Mouse (Mus musculus) kidney, embryonic 16.5 days (tissue): ENCODE measurements around the gene Nudt15. TPM values are rescaled to one million over a fixed set of nuclear protein-coding genes. Genes with fewer than 3 reads are reported as not detected.

Experiments
- ATAC-seq: fragments of 200-750 bp; cut with Nextera tagmentation; 2 replicates; pipeline ENCODE4 v1.8.0; 2017; ENCODE audit warnings: moderate TSS enrichment; ENCODE audit not compliant: low FRiP score, low TSS enrichment
- H3K27ac ChIP-seq: fragments of 300-500 bp; sonication (generic); 2 replicates; pipeline ENCODE4 v1.5.1; 2014; ENCODE audit warnings: low read length
- H3K27me3 ChIP-seq: fragments of 300-500 bp; sonication (generic); 2 replicates; pipeline ENCODE4 v1.6.1; 2014; ENCODE audit warnings: low read length, control low read depth, mixed read lengths; ENCODE audit not compliant: insufficient read depth
- H3K36me3 ChIP-seq: fragments of 300-500 bp; sonication (generic); 2 replicates; pipeline ENCODE4 v1.6.1; 2014; ENCODE audit warnings: low read length, control low read depth, mixed read lengths; ENCODE audit not compliant: insufficient read depth
- H3K4me1 ChIP-seq: fragments of 300-500 bp; sonication (generic); 2 replicates; pipeline ENCODE4 v1.6.1; 2014; ENCODE audit warnings: low read length, control low read depth, mixed read lengths; ENCODE audit not compliant: insufficient read depth
- H3K4me2 ChIP-seq: fragments of 300-500 bp; sonication (generic); replicated peaks from 2 replicates; pipeline ENCODE4 v1.6.1; 2014; ENCODE audit warnings: low read depth, low read length
- H3K4me3 ChIP-seq: fragments of 300-500 bp; sonication (generic); 2 replicates; pipeline ENCODE4 v1.5.1; 2014; ENCODE audit warnings: mild to moderate bottlenecking, low read length
- H3K9ac ChIP-seq: fragments of 300-500 bp; sonication (generic); replicated peaks from 2 replicates; pipeline ENCODE4 v1.6.1; 2014; ENCODE audit warnings: low read length
- H3K9me3 ChIP-seq: fragments of 300-500 bp; sonication (generic); 2 replicates; pipeline ENCODE4 v1.6.1; 2016; ENCODE audit warnings: low read length, control low read depth
- WGBS: fragments of 180-500 bp; shearing (Covaris S2); extraction: QIAGEN DNeasy Blood & Tissue Kit; methylation state at CpG from one replicate; pipeline ENCODE4 v1.1.7; 2014; 5-methylcytosine and 5-hydroxymethylcytosine counted together
- polyA plus RNA-seq: library from polyadenylated mRNA; unstranded; fragments of >200 nt; fragmentation: Nextera tagmentation; extraction: Ambion mirVana; gene quantifications from 2 replicates; pipeline ENCODE4 v1.2.1, GENCODE M21; 2015

Nudt15 gene
- polyA plus RNA-seq, 1 experiment from 2014 or later = 9.5 TPM

GRCm38 (mm10) chr14:73509765-73510423 is 38.1 kb downstream of the Nudt15 start, which contains the start of gene Med4:
Gene Med4, plus strand, starts transcription at chr14:73510025.
- peak within 1 kb of the TSS; percentile 86 for H3K9ac ChIP-seq
- H3K36me3 ChIP-seq = peaks cover 6% of the 10 kb centered on the region
- under 1% methylated on average over 41 of the region's 41 CpGs for WGBS
- no peaks in the 10 kb centered on the region for H3K27me3 ChIP-seq
- no peaks in the 10 kb centered on the region for H3K9me3 ChIP-seq
- H3K4me1 ChIP-seq = peaks cover 8% of the 10 kb centered on the region
- peak; percentile 96 for ATAC-seq
- peak within 1 kb of the TSS; percentile 60 for H3K4me2 ChIP-seq
- no peak within 1 kb of the TSS; the same call in 1 of the 2 replicates for H3K27ac ChIP-seq
- peak within 1 kb of the TSS; percentile 86 for H3K4me3 ChIP-seq

- H3K9me3 ChIP-seq = no peaks in the 10 kb centered on the region
- H3K36me3 ChIP-seq = peaks cover 4% of the 10 kb centered on the region
- no peak overlapping the region for H3K4me3 ChIP-seq
- H3K27me3 ChIP-seq = no peaks in the 10 kb centered on the region
- no peak overlapping the region for H3K27ac ChIP-seq
- H3K4me2 ChIP-seq = no peak overlapping the region
- peaks cover 8% of the 10 kb centered on the region for H3K4me1 ChIP-seq
- no peak overlapping the region for H3K9ac ChIP-seq
- WGBS = 91% methylated on average over 6 of the region's 6 CpGs
- no peak for ATAC-seq
Measured at GRCm38 (mm10) chr14:73508630-73509395, 39.2 kb downstream of the Nudt15 start.

GRCm38 (mm10) chr14:73507702-73508376 is 40.2 kb downstream of the Nudt15 start:
- Histone ChIP-seq H3K27me3 (no peaks in the 10 kb centered on the region), H3K36me3 (peaks cover 4% of the 10 kb centered on the region), H3K4me3 (no peak overlapping the region), H3K4me1 (peaks cover 12% of the 10 kb centered on the region), H3K9me3 (no peaks in the 10 kb centered on the region), H3K27ac (no peak overlapping the region), H3K9ac (no peak overlapping the region), H3K4me2 (no peak overlapping the region)
- WGBS = 70% methylated on average over 11 of the region's 11 CpGs
- ATAC-seq = no peak

- Histone ChIP-seq H3K36me3 (peaks cover 4% of the 10 kb centered on the region; the same call in 1 of the 2 replicates), H3K27me3 (no peaks in the 10 kb centered on the region), H3K27ac (no peak overlapping the region), H3K9ac (no peak overlapping the region), H3K9me3 (no peaks in the 10 kb centered on the region), H3K4me1 (peaks cover 14% of the 10 kb centered on the region), H3K4me3 (no peak overlapping the region), H3K4me2 (no peak overlapping the region)
- no peak for ATAC-seq
- WGBS = 90% methylated on average over 15 of the region's 15 CpGs
Measured at GRCm38 (mm10) chr14:73507200-73507599, 40.8 kb downstream of the Nudt15 start.

GRCm38 (mm10) chr14:73506283-73506682 is 41.8 kb downstream of the Nudt15 start:
- Histone ChIP-seq H3K36me3 (no peaks in the 10 kb centered on the region), H3K4me2 (no peak overlapping the region), H3K9ac (no peak overlapping the region; the same call in 1 of the 2 replicates), H3K9me3 (no peaks in the 10 kb centered on the region), H3K4me3 (no peak overlapping the region), H3K27me3 (no peaks in the 10 kb centered on the region), H3K27ac (no peak overlapping the region), H3K4me1 (peaks cover 14% of the 10 kb centered on the region)
- 69% methylated on average over 8 of the region's 8 CpGs for WGBS
- ATAC-seq = no peak

- peak overlapping the region; percentile 45; the same call in 1 of the 2 replicates for H3K27ac ChIP-seq
Measured at GRCm38 (mm10) chr14:73503237-73503933, 44.7 kb downstream of the Nudt15 start.

GRCm38 (mm10) chr14:73502591-73503184 is 45.4 kb downstream of the Nudt15 start:
- Histone ChIP-seq H3K4me3 (no peak overlapping the region), H3K36me3 (no peaks in the 10 kb centered on the region), H3K4me2 (no peak overlapping the region), H3K4me1 (peaks cover 6% of the 10 kb centered on the region; the same call in 1 of the 2 replicates), H3K27me3 (no peaks in the 10 kb centered on the region), H3K9me3 (no peaks in the 10 kb centered on the region), H3K27ac (peak overlapping the region; percentile 45; the same call in 1 of the 2 replicates), H3K9ac (no peak overlapping the region)
- WGBS = 20% methylated on average over 7 of the region's 7 CpGs
- peak; percentile 40; the same call in 1 of the 2 replicates for ATAC-seq

More at GRCm38 (mm10) chr14:73503237-73503933, 44.7 kb downstream of the Nudt15 start:
- no peak overlapping the region for H3K4me2 ChIP-seq
- no peaks in the 10 kb centered on the region for H3K36me3 ChIP-seq
- H3K27me3 ChIP-seq = no peaks in the 10 kb centered on the region
- no peak overlapping the region for H3K9ac ChIP-seq
- peaks cover 6% of the 10 kb centered on the region; the same call in 1 of the 2 replicates for H3K4me1 ChIP-seq
- ATAC-seq = no peak
- H3K4me3 ChIP-seq = no peak overlapping the region
- 59% methylated on average over 13 of the region's 13 CpGs for WGBS
- H3K9me3 ChIP-seq = no peaks in the 10 kb centered on the region

- Histone ChIP-seq H3K4me2 (no peak overlapping the region), H3K9ac (no peak overlapping the region), H3K9me3 (no peaks in the 10 kb centered on the region), H3K4me1 (peaks cover 6% of the 10 kb centered on the region; the same call in 1 of the 2 replicates), H3K27ac (no peak overlapping the region), H3K4me3 (no peak overlapping the region), H3K27me3 (no peaks in the 10 kb centered on the region), H3K36me3 (no peaks in the 10 kb centered on the region)
- WGBS = 68% methylated on average over 6 of the region's 6 CpGs
- no peak for ATAC-seq
Measured at GRCm38 (mm10) chr14:73501721-73502120, 46.3 kb downstream of the Nudt15 start.

GRCm38 (mm10) chr14:73501283-73501682 is 46.8 kb downstream of the Nudt15 start:
- no peak for ATAC-seq
- H3K4me2 ChIP-seq = no peak overlapping the region
- H3K9ac ChIP-seq = no peak overlapping the region
- no peak overlapping the region for H3K4me3 ChIP-seq
- WGBS = 89% methylated on average over 9 of the region's 9 CpGs
- H3K4me1 ChIP-seq = peaks cover 6% of the 10 kb centered on the region; the same call in 1 of the 2 replicates
- no peaks in the 10 kb centered on the region for H3K27me3 ChIP-seq
- no peaks in the 10 kb centered on the region for H3K9me3 ChIP-seq
- H3K27ac ChIP-seq = no peak overlapping the region
- H3K36me3 ChIP-seq = no peaks in the 10 kb centered on the region
